In the genomic region with DNA sequence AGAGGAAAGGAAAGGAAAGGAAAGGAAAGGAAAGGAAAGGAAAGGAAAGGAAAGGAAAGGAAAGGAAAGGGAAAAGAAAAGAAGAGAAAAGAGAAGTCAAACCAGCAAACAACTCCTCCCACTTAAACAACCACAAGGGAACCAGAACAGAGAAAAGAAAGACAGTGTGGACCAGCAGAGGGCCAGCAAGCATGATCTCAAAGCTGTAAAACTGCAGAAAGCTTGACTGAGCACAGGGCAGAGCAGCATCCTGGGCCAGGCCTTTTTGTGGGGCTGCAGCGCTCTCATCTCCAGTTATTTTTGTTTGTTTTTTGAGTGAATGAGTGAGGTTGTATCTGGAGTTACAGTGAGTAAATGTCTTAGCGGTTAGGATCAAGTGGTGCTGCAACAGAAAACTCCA, we compare ENCODE assay signal across 31 mouse cellular contexts. TPM values are rescaled to one million over a fixed set of nuclear protein-coding genes. Genes with fewer than 3 reads are reported as not detected.
DNase-seq lines count a peak whose midpoint lies in the region; ATAC-seq and TF ChIP-seq lines count a peak whose summit lies in the region.
"Had no signal": no experiment of that assay in that cellular context is flagged by ENCODE, and none has a peak within 500 bp of the region (broad histone marks: within the 10 kb centered on the region; RNA-seq: fewer than 3 reads in every experiment).

No protein-coding gene starts in this region.

- no peak for TF ChIP-seq RAD21 in MEL (IDR thresholded peaks at IDR 0.05; ENCODE audit: low read depth, low read length)

- peak; percentile 43 for TF ChIP-seq CTCF in lung, embryonic 14.5 days (IDR thresholded peaks at IDR 0.05; ENCODE audit: low read depth)
- peak in 1 of 3 experiments; percentile 20; a peak in 1 of 6 replicates for TF ChIP-seq CTCF in MEL (IDR thresholded peaks at IDR 0.05 in 2 of 3, conservative IDR thresholded peaks at IDR 0.05 in 1 of 3; ENCODE audit: control insufficient read depth in 1 of 3, insufficient read depth in 1 of 3, low read depth in 2 of 3, low read length in 3 of 3, poor library complexity in 1 of 3, severe bottlenecking in 1 of 3)
- TF ChIP-seq CTCF in brain, embryonic 14.5 days (IDR thresholded peaks at IDR 0.05; ENCODE audit: borderline replicate concordance, extremely low read depth, insufficient read depth, insufficient read length), result peak; percentile 4; the same call in 1 of the 2 replicates

- H3K36me3 ChIP-seq in heart, embryonic 12.5 days, result no peaks in the 10 kb centered on the region
- no peaks in the 10 kb centered on the region for H3K36me3 ChIP-seq in lung, embryonic 14.5 days (ENCODE audit: insufficient read depth)
- H3K36me3 ChIP-seq in MEL (ENCODE audit: control insufficient read depth in 1 of 2, insufficient read depth in 2 of 2, low read length in 2 of 2), result peaks cover 0 to 9% of the 10 kb centered on the region in 2 experiments; a peak in 2 of 4 replicates
- H3K36me3 ChIP-seq: embryonic facial prominence, embryonic 12.5 days; forebrain, embryonic 15.5 days; heart, embryonic 13.5 days; hindbrain, embryonic 15.5 days; limb, embryonic 12.5 days; liver, embryonic 15.5 days; lung, embryonic 15.5 days; midbrain, embryonic 10.5 days; neural tube, embryonic 12.5 days had no signal

- no peak overlapping the region for H3K9ac ChIP-seq in heart, embryonic 12.5 days
- no peak overlapping the region for H3K9ac ChIP-seq in lung, embryonic 14.5 days
- no peak overlapping the region for H3K9ac ChIP-seq in MEL (ENCODE audit: control insufficient read depth, low read depth, low read length, poor library complexity, severe bottlenecking)
- H3K9ac ChIP-seq: embryonic facial prominence, embryonic 12.5 days; forebrain, embryonic 15.5 days; heart, embryonic 13.5 days; hindbrain, embryonic 15.5 days; limb, embryonic 12.5 days; liver, embryonic 15.5 days; lung, embryonic 15.5 days; neural tube, embryonic 12.5 days had no signal

- no peak overlapping the region for H3K4me2 ChIP-seq in heart, embryonic 12.5 days
- H3K4me2 ChIP-seq in lung, embryonic 14.5 days, result no peak overlapping the region
- H3K4me2 ChIP-seq: embryonic facial prominence, embryonic 12.5 days; forebrain, embryonic 15.5 days; heart, embryonic 13.5 days; hindbrain, embryonic 15.5 days; limb, embryonic 12.5 days; liver, embryonic 15.5 days; lung, embryonic 15.5 days; neural tube, embryonic 12.5 days had no signal

- no peak for TF ChIP-seq POLR2A in MEL (IDR thresholded peaks at IDR 0.05; ENCODE audit: control insufficient read depth in 1 of 2, insufficient read depth in 1 of 2, low read depth in 1 of 2, low read length in 2 of 2, poor library complexity in 1 of 2)
- no peak for TF ChIP-seq POLR2A in brain, embryonic 14.5 days (IDR thresholded peaks at IDR 0.05; ENCODE audit: borderline replicate concordance, extremely low read depth, insufficient read depth, insufficient read length, poor library complexity, severe bottlenecking)

- no peaks in the 10 kb centered on the region for H3K79me2 ChIP-seq in MEL (ENCODE audit: control insufficient read depth, insufficient read depth, low read length, poor library complexity)

- peaks cover 64% of the 10 kb centered on the region for H3K27me3 ChIP-seq in heart, embryonic 12.5 days (replicated peaks)
- peaks cover 35% of the 10 kb centered on the region for H3K27me3 ChIP-seq in lung, embryonic 14.5 days (ENCODE audit: insufficient read depth, low read length)
- H3K27me3 ChIP-seq in MEL (ENCODE audit: control insufficient read depth in 1 of 2, insufficient read depth in 2 of 2, low read length in 2 of 2), result peaks cover 0 to 1% of the 10 kb centered on the region in 2 experiments; a peak in 2 of 4 replicates
- H3K27me3 ChIP-seq: limb, embryonic 12.5 days had no signal

- no peak overlapping the region for H3K27ac ChIP-seq in heart, embryonic 12.5 days (ENCODE audit: poor library complexity, severe bottlenecking)
- no peak overlapping the region for H3K27ac ChIP-seq in lung, embryonic 14.5 days (ENCODE audit: low read depth)
- no peak overlapping the region for H3K27ac ChIP-seq in MEL (ENCODE audit: control insufficient read depth, low read depth, low read length)
- H3K27ac ChIP-seq: embryonic facial prominence, embryonic 12.5 days; forebrain, embryonic 15.5 days; heart, embryonic 13.5 days; hindbrain, embryonic 15.5 days; liver, embryonic 15.5 days; lung, embryonic 15.5 days; macrophage; midbrain, embryonic 10.5 days; neural tube, embryonic 12.5 days had no signal

- no peaks in the 10 kb centered on the region for H3K9me3 ChIP-seq in heart, embryonic 12.5 days (replicated peaks)
- H3K9me3 ChIP-seq in lung, embryonic 14.5 days (ENCODE audit: low read depth, low read length), result no peaks in the 10 kb centered on the region
- H3K9me3 ChIP-seq in MEL (replicated peaks; ENCODE audit: insufficient read depth, low read length), result no peaks in the 10 kb centered on the region
- H3K9me3 ChIP-seq: embryonic facial prominence, embryonic 12.5 days; forebrain, embryonic 15.5 days; heart, embryonic 13.5 days; hindbrain, embryonic 15.5 days; limb, embryonic 12.5 days; liver, embryonic 15.5 days; lung, embryonic 15.5 days; midbrain, embryonic 10.5 days; neural tube, embryonic 12.5 days had no signal

- TF ChIP-seq EP300 in MEL (IDR thresholded peaks at IDR 0.05; ENCODE audit: low read depth in 1 of 2, low read length in 2 of 2), result no peak

- WGBS in heart, embryonic 12.5 days, result 77% methylated on average over 2 of the region's 2 CpGs
- 75% methylated on average over 2 of the region's 2 CpGs for WGBS in lung, embryonic 14.5 days

- DNase-seq in heart, adult 11 months, result peak; percentile 87
- DNase-seq in lung, embryonic 14.5 days, result peak; percentile 36
- DNase-seq in lung, postnatal 4 days, result no peak
- DNase-seq in MEL (ENCODE audit: low read depth, low spot score), result peak; percentile 36
- no peak for DNase-seq in brain, embryonic 14.5 days (ENCODE audit: low read depth)
- DNase-seq in thymus, postnatal 25 days, result no peak
- no peak for DNase-seq in ovary, postnatal 10 days (ENCODE audit: low spot score)
- DNase-seq: adrenal gland, postnatal 10 days; cerebellum, adult 11 months; cerebellum, adult 9-10 months; embryo, embryonic 11 days; gastrocnemius, postnatal 14 days; kidney, adult 2 months; right cerebral cortex, postnatal 4 days had no signal

- peaks cover 24% of the 10 kb centered on the region for H3K4me1 ChIP-seq in heart, embryonic 12.5 days (replicated peaks)
- peaks cover 10% of the 10 kb centered on the region; the same call in 1 of the 2 replicates for H3K4me1 ChIP-seq in lung, embryonic 14.5 days (ENCODE audit: insufficient read depth)
- peaks cover 5 to 6% of the 10 kb centered on the region in 2 experiments; a peak in 3 of 4 replicates for H3K4me1 ChIP-seq in MEL (ENCODE audit: control insufficient read depth in 1 of 2, insufficient read depth in 2 of 2, low read length in 2 of 2)
- H3K4me1 ChIP-seq: liver, embryonic 15.5 days had no signal

- no peak for ATAC-seq in heart, embryonic 12.5 days (ENCODE audit: insufficient number of reproducible peaks, low FRiP score)
- no peak for ATAC-seq in lung, embryonic 14.5 days (ENCODE audit: insufficient read depth)
- ATAC-seq: CD4-positive, CD25-positive, alpha-beta regulatory T cell, adult 4 months; forebrain, embryonic 15.5 days; inflammation-experienced regulatory T-cells, adult 6 months; midbrain, embryonic 16.5 days had no signal

- no peak overlapping the region for H3K4me3 ChIP-seq in heart, embryonic 12.5 days
- no peak overlapping the region for H3K4me3 ChIP-seq in lung, embryonic 14.5 days (ENCODE audit: low read depth, low read length)
- H3K4me3 ChIP-seq in MEL (ENCODE audit: control insufficient read depth in 1 of 2, insufficient read depth in 1 of 2, low read depth in 2 of 2, low read length in 2 of 2), result no peak overlapping the region
- H3K4me3 ChIP-seq: embryonic facial prominence, embryonic 12.5 days; forebrain, embryonic 15.5 days; heart, embryonic 13.5 days; hindbrain, embryonic 15.5 days; limb, embryonic 12.5 days; liver, embryonic 15.5 days; lung, embryonic 15.5 days; midbrain, embryonic 10.5 days; myocyte; neural tube, embryonic 12.5 days had no signal

TF ChIP-seq in MEL, 35 proteins besides CTCF, POLR2A, EP300 and RAD21:
- no peak for TF ChIP-seq BHLHE40 (IDR thresholded peaks at IDR 0.05; ENCODE audit: borderline replicate concordance, low read depth, low read length)
- no peak for TF ChIP-seq KAT2A (conservative IDR thresholded peaks at IDR 0.05; ENCODE audit: low read depth, low read length)
- no peak for TF ChIP-seq MYC (IDR thresholded peaks at IDR 0.05; ENCODE audit: low read depth, low read length)
- TF ChIP-seq MXI1 (IDR thresholded peaks at IDR 0.05; ENCODE audit: low read depth, low read length), result no peak
- no peak for TF ChIP-seq ZKSCAN1 (IDR thresholded peaks at IDR 0.05; ENCODE audit: low read depth, low read length)
- no peak for TF ChIP-seq HCFC1 (IDR thresholded peaks at IDR 0.05; ENCODE audit: low read depth, low read length)
- TF ChIP-seq TAL1 (IDR thresholded peaks at IDR 0.05; ENCODE audit: low read length), result no peak
- TF ChIP-seq USF2 (IDR thresholded peaks at IDR 0.05; ENCODE audit: borderline replicate concordance in 1 of 2, insufficient read depth in 1 of 2, low read depth in 1 of 2, low read length in 2 of 2), result no peak
- no peak for TF ChIP-seq NELFE (IDR thresholded peaks at IDR 0.05; ENCODE audit: low read depth, low read length)
- TF ChIP-seq JUND (IDR thresholded peaks at IDR 0.05; ENCODE audit: low read depth, low read length), result no peak
- TF ChIP-seq POLR2AphosphoS2 (IDR thresholded peaks at IDR 0.05; ENCODE audit: low read length), result no peak
- TF ChIP-seq E2F4 (IDR thresholded peaks at IDR 0.05; ENCODE audit: borderline replicate concordance, low read depth, low read length), result no peak
- no peak for TF ChIP-seq POLR2AphosphoS5 (IDR thresholded peaks at IDR 0.05; ENCODE audit: borderline replicate concordance, low read depth, low read length)
- TF ChIP-seq SIN3A (IDR thresholded peaks at IDR 0.05; ENCODE audit: low read length), result no peak
- TF ChIP-seq UBTF (IDR thresholded peaks at IDR 0.05; ENCODE audit: borderline replicate concordance, insufficient read depth, low read depth, low read length), result no peak
- no peak for TF ChIP-seq MYB (IDR thresholded peaks at IDR 0.05; ENCODE audit: low read depth, low read length)
- no peak for TF ChIP-seq MAZ (IDR thresholded peaks at IDR 0.05; ENCODE audit: low read depth, low read length)

RNA-seq across cellular contexts. Expression of a gene that starts 6.8 kb away (rescaled TPM):
- 41.2 and 41.3 TPM in 2 replicates for polyA plus RNA-seq in heart, embryonic 12.5 days (2016; fragmentation: Nextera tagmentation; extraction: Ambion mirVana)
- 48.1 and 50.4 TPM in 2 replicates for polyA plus RNA-seq in lung, embryonic 14.5 days (2014; fragmentation: Nextera tagmentation; extraction: Ambion mirVana)
- total RNA-seq in MEL (2012; rRNA removed), result not detected in 2 replicates
- polyA plus RNA-seq in MEL (2012; ENCODE audit: insufficient read depth in 1 of 2, insufficient read length in 2 of 2, low read depth in 1 of 2, low replicate concordance in 2 of 2, missing spikeins in 1 of 2), result under 1 TPM in 1 of 2 experiments, not detected in 1; 0.07 TPM
- 7.2 and 16.3 TPM in 2 replicates for polyA plus RNA-seq in brain, embryonic 14.5 days (2012; rRNA removed)
- total RNA-seq: granulocyte monocyte progenitor cell, adult 5-6 weeks; hematopoietic stem cell, adult 5-6 weeks had no signal
- polyA plus RNA-seq: inflammation-experienced regulatory T-cells, adult 6 months; macrophage had no signal

Comparison
In these comparisons a context has a peak if more than half of its experiments do, and no peak if none do; other contexts are left out.
1. DNase-seq: peak in heart, adult 11 months (single experiment), lung, embryonic 14.5 days (single experiment) and MEL (single experiment); none in lung, postnatal 4 days (0 of 2), brain, embryonic 14.5 days (single experiment), thymus, postnatal 25 days (single experiment) and ovary, postnatal 10 days (single experiment).